Mouse (Mus musculus) limb, embryonic 11.5 days (tissue): ENCODE measurements at regions not wholly inside any gene's neighbourhood (a gene's known extent, or its start where the extent isn't known, plus 50 kb on each side); places are given as distances from the start of the nearest gene placed in this dataset.
A peak's percentile ranks its signal among the peaks of the same experiment; 100 is the strongest.
"Not testable (repeated sequence)": the region's sequence is repeated elsewhere in the genome, so short reads cannot be mapped to it uniquely, and the experiment has no call there.

ENCODE experiments used
- ATAC-seq: fragments of 200-750 bp; cut with Nextera tagmentation; 2 replicates; pipeline ENCODE4 v1.8.0; 2017; ENCODE audit warnings: low read depth; ENCODE audit not compliant: insufficient number of reproducible peaks, low FRiP score, low TSS enrichment
- DNase-seq: peaks from one replicate; pipeline ENCODE4 v3.0.0-alpha.2; 2015; ENCODE audit warnings: low spot score
- H3K27ac ChIP-seq: fragments of 300-500 bp; sonication (generic); replicated peaks from 2 replicates; pipeline ENCODE4 v1.5.1; 2014; ENCODE audit warnings: low read depth, mild to moderate bottlenecking, low read length
- H3K27me3 ChIP-seq: fragments of 300-500 bp; sonication (generic); 2 replicates; pipeline ENCODE4 v1.6.1; 2014; ENCODE audit warnings: mild to moderate bottlenecking, low read length, mixed read lengths; ENCODE audit not compliant: control insufficient read depth, insufficient read depth
- H3K36me3 ChIP-seq: fragments of 300-500 bp; sonication (generic); 2 replicates; pipeline ENCODE4 v1.6.1; 2014; ENCODE audit warnings: mild to moderate bottlenecking, low read length, moderate library complexity, mixed read lengths; ENCODE audit not compliant: control insufficient read depth, insufficient read depth
- H3K4me1 ChIP-seq: fragments of 300-500 bp; sonication (generic); 2 replicates; pipeline ENCODE4 v1.6.1; 2014; ENCODE audit warnings: low read length, mixed read lengths; ENCODE audit not compliant: control insufficient read depth, insufficient read depth
- H3K4me2 ChIP-seq: fragments of 300-500 bp; sonication (generic); 2 replicates; pipeline ENCODE4 v1.6.1; 2014; ENCODE audit warnings: low read depth, mild to moderate bottlenecking, moderate library complexity; ENCODE audit not compliant: severe bottlenecking
- H3K4me3 ChIP-seq: fragments of 300-500 bp; sonication (generic); 2 replicates; pipeline ENCODE4 v1.5.1; 2014; ENCODE audit warnings: low read depth, low read length
- H3K9ac ChIP-seq: fragments of 300-500 bp; sonication (generic); 2 replicates; pipeline ENCODE4 v1.6.1; 2014; ENCODE audit warnings: mild to moderate bottlenecking, low read length
- H3K9me3 ChIP-seq: fragments of 300-500 bp; sonication (generic); 2 replicates; pipeline ENCODE4 v1.6.1; 2016; ENCODE audit warnings: low read length; ENCODE audit not compliant: control insufficient read depth
- WGBS: fragments of 180-500 bp; shearing (Covaris S2); extraction: QIAGEN DNeasy Blood & Tissue Kit; methylation state at CpG from one replicate; pipeline ENCODE4 v1.1.7; 2014; 5-methylcytosine and 5-hydroxymethylcytosine counted together

- ATAC-seq: no peak
Observed at GRCm38 (mm10) chr17:63717051-63717578, 145.7 kb upstream of the Fer start.

DNA sequence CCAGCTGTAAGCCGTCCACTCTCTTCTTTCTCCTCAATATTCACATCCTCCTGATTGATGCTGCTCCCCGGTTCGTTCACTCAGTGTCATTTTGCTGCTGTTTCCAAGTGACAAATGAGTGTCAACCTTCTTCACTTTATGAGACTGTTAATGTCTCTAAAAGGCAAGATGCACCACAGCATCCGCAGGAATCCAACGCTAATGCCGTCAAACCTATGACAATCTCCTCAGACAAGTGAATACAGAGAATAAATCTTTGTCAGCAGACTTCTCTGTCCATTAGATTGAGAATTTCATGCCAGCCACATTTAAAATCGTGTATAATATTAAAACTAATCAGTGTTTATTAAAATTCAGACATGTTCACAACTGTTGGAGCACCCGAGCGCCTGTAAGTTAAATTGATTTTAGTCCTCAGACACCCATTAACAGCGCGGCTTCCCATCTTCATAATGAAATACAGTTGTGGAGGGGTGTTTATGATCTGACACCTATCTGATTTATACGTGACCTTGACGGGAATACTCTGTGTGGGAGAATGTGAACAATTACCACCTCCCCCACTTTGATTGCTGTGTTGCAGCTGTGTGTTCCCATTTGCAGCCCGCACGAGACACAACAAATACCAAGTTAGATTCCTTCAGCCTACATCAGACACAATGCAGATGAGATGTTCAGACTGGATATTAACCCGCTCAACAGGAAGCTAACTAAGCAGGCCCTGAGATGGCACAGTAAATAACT lies 143.7 kb upstream of the Fer start:
- no peaks in the 10 kb centered on the region for H3K4me1 ChIP-seq
- WGBS: 35% methylated on average over 16 of the region's 16 CpGs
- DNase-seq: peak; percentile 30
- no peak overlapping the region for H3K9ac ChIP-seq
- no peaks in the 10 kb centered on the region for H3K9me3 ChIP-seq
- H3K4me3 ChIP-seq: no peak overlapping the region
- H3K27me3 ChIP-seq: no peaks in the 10 kb centered on the region
- no peaks in the 10 kb centered on the region for H3K36me3 ChIP-seq
- no peak overlapping the region for H3K4me2 ChIP-seq
- H3K27ac ChIP-seq: no peak overlapping the region
- ATAC-seq: 0 out of 2 replicates have a peak, but pooled peaks have one; percentile 36

More at GRCm38 (mm10) chr17:63717051-63717578, 145.7 kb upstream of the Fer start:
- Histone ChIP-seq H3K36me3 (no peaks in the 10 kb centered on the region), H3K4me2 (no peak overlapping the region), H3K9me3 (no peaks in the 10 kb centered on the region), H3K4me1 (no peaks in the 10 kb centered on the region), H3K27ac (no peak overlapping the region), H3K27me3 (no peaks in the 10 kb centered on the region), H3K9ac (no peak overlapping the region), H3K4me3 (no peak overlapping the region)
- WGBS: 72% methylated on average over 9 of the region's 9 CpGs
- DNase-seq: no peak

- no peak overlapping the region for H3K27ac ChIP-seq
- no peak for DNase-seq
- WGBS: 75% methylated on average over 4 of the region's 4 CpGs
- ATAC-seq: no peak
- no peak overlapping the region for H3K4me2 ChIP-seq
- no peak overlapping the region for H3K9ac ChIP-seq
- no peaks in the 10 kb centered on the region for H3K4me1 ChIP-seq
- H3K9me3 ChIP-seq: no peaks in the 10 kb centered on the region
- H3K36me3 ChIP-seq: no peaks in the 10 kb centered on the region
- no peak overlapping the region for H3K4me3 ChIP-seq
- no peaks in the 10 kb centered on the region for H3K27me3 ChIP-seq
Observed at GRCm38 (mm10) chr17:63719771-63720170, 143.1 kb upstream of the Fer start.

GRCm38 (mm10) chr17:63720883-63721282 lies 142.0 kb upstream of the Fer start:
- Histone ChIP-seq H3K4me2 (no peak overlapping the region), H3K36me3 (no peaks in the 10 kb centered on the region), H3K9me3 (no peaks in the 10 kb centered on the region), H3K27ac (no peak overlapping the region), H3K9ac (no peak overlapping the region), H3K4me1 (no peaks in the 10 kb centered on the region), H3K4me3 (no peak overlapping the region), H3K27me3 (no peaks in the 10 kb centered on the region)
- ATAC-seq (no peak), DNase-seq (peak; percentile 52)
- 32% methylated on average over 4 of the region's 4 CpGs for WGBS

DNA sequence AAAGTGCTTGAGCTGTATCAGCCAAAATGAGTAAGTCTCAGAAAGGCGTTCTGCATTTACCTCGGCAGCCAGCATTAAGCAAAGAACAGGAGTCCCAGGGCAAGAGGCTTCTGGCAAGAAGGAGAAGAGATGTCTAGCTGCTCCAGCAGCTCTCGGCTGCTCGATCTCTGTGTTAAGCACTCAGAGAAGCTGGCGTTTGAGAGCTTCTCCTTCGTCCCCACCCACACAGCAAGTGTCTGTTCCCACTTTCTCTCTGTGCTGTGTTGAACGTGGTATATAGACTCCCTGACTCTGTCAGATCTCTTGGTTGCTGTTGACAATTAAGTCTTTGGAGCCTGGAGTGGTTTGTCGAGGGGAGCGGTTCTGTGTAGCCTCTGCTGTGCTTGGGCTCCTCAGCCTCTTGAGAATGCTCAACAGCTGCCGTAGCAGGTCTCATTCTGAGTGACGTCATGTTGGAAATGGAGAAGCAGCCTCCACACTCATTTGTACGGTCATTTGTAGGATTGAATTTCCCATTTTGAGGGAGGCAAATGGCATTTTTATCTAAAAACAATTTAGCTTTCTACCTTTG lies 140.3 kb upstream of the Fer start:
- Histone ChIP-seq H3K36me3 (no peaks in the 10 kb centered on the region), H3K27ac (no peak overlapping the region), H3K9me3 (no peaks in the 10 kb centered on the region), H3K9ac (no peak overlapping the region), H3K27me3 (no peaks in the 10 kb centered on the region), H3K4me2 (no peak overlapping the region), H3K4me3 (no peak overlapping the region), H3K4me1 (no peaks in the 10 kb centered on the region)
- WGBS: 84% methylated on average over 12 of the region's 12 CpGs
- ATAC-seq (no peak), DNase-seq (no peak)

- Histone ChIP-seq H3K9ac (no peak overlapping the region), H3K27me3 (no peaks in the 10 kb centered on the region), H3K4me3 (no peak overlapping the region), H3K4me1 (no peaks in the 10 kb centered on the region), H3K27ac (no peak overlapping the region), H3K36me3 (no peaks in the 10 kb centered on the region), H3K9me3 (no peaks in the 10 kb centered on the region), H3K4me2 (no peak overlapping the region)
- no peak for DNase-seq
- WGBS: 94% methylated on average over 1 of the region's 1 CpGs
- ATAC-seq: no peak
Observed at GRCm38 (mm10) chr17:63738206-63738605, 124.7 kb upstream of the Fer start.

- Histone ChIP-seq H3K4me3 (no peak overlapping the region), H3K9me3 (no peaks in the 10 kb centered on the region)
- WGBS: 85% methylated on average over 2 of the region's 2 CpGs
Observed at GRCm38 (mm10) chr17:63739710-63740109, 123.2 kb upstream of the Fer start.

GRCm38 (mm10) chr17:63749257-63749656 lies 113.6 kb upstream of the Fer start:
- not testable (repeated sequence) for DNase-seq, H3K36me3 ChIP-seq, H3K4me3 ChIP-seq, H3K9me3 ChIP-seq, H3K4me2 ChIP-seq, H3K27me3 ChIP-seq, H3K9ac ChIP-seq, H3K27ac ChIP-seq, ATAC-seq, H3K4me1 ChIP-seq
- 91% methylated on average over 5 of the region's 10 CpGs for WGBS

More at GRCm38 (mm10) chr17:63739710-63740109, 123.2 kb upstream of the Fer start:
- H3K4me1 ChIP-seq: no peaks in the 10 kb centered on the region
- no peak overlapping the region for H3K27ac ChIP-seq
- H3K36me3 ChIP-seq: no peaks in the 10 kb centered on the region
- H3K9ac ChIP-seq: no peak overlapping the region
- H3K4me2 ChIP-seq: no peak overlapping the region
- no peaks in the 10 kb centered on the region for H3K27me3 ChIP-seq
- ATAC-seq: no peak
- no peak for DNase-seq
